Mouse (Mus musculus) neural tube, embryonic 14.5 days (tissue): Measurements from ENCODE around the gene Lpp. TPM values are rescaled to one million over a fixed set of nuclear protein-coding genes. Genes with fewer than 3 reads are reported as not detected.
A peak's percentile ranks its signal among the peaks of the same experiment; 100 is the strongest.

ENCODE experiments used
- ATAC-seq: fragments of 200-750 bp; cut with Nextera tagmentation; 2 replicates; pipeline ENCODE4 v1.8.0; 2017; ENCODE audit warnings: low read depth, mild to moderate bottlenecking, moderate TSS enrichment, moderate library complexity
- H3K27ac ChIP-seq: fragments of 300-500 bp; sonication (generic); 2 replicates; pipeline ENCODE4 v1.5.1; 2014; ENCODE audit warnings: low read depth, mild to moderate bottlenecking, control low read depth, low read length, moderate library complexity, mixed read lengths
- H3K27me3 ChIP-seq: fragments of 300-500 bp; sonication (generic); 2 replicates; pipeline ENCODE4 v1.6.1; 2014; ENCODE audit warnings: low read length; ENCODE audit not compliant: control insufficient read depth, insufficient read depth
- H3K36me3 ChIP-seq: fragments of 300-500 bp; sonication (generic); 2 replicates; pipeline ENCODE4 v1.6.1; 2014; ENCODE audit warnings: low read length, mixed read lengths; ENCODE audit not compliant: control insufficient read depth, insufficient read depth
- H3K4me1 ChIP-seq: fragments of 300-500 bp; sonication (generic); 2 replicates; pipeline ENCODE4 v1.6.1; 2014; ENCODE audit warnings: low read length; ENCODE audit not compliant: control insufficient read depth, insufficient read depth
- H3K4me2 ChIP-seq: fragments of 300-500 bp; sonication (generic); 2 replicates; pipeline ENCODE4 v1.6.1; 2014; ENCODE audit warnings: mild to moderate bottlenecking, low read depth, low read length, control low read depth
- H3K4me3 ChIP-seq: fragments of 300-500 bp; sonication (generic); 2 replicates; pipeline ENCODE4 v1.5.1; 2014; ENCODE audit warnings: low read depth, low read length, control low read depth, mixed read lengths
- H3K9ac ChIP-seq: fragments of 300-500 bp; sonication (generic); replicated peaks from 2 replicates; pipeline ENCODE4 v1.6.1; 2014; ENCODE audit warnings: low read depth, mild to moderate bottlenecking, control low read depth, low read length, mixed read lengths
- H3K9me3 ChIP-seq: fragments of 300-500 bp; sonication (generic); 2 replicates; pipeline ENCODE4 v1.6.1; 2016; ENCODE audit warnings: low read length; ENCODE audit not compliant: control insufficient read depth
- WGBS: fragments of 180-500 bp; shearing (Covaris S2); extraction: QIAGEN DNeasy Blood & Tissue Kit; methylation state at CpG from one replicate; pipeline ENCODE4 v1.1.7; 2014; 5-methylcytosine and 5-hydroxymethylcytosine counted together
- polyA plus RNA-seq: library from polyadenylated mRNA; unstranded; fragments of >200 nt; fragmentation: Nextera tagmentation; extraction: Ambion mirVana; gene quantifications from 2 replicates; pipeline ENCODE4 v1.2.1, GENCODE M21; 2014

Lpp gene
- polyA plus RNA-seq, 1 experiment from 2014 or later, result 7.0 TPM

DNA sequence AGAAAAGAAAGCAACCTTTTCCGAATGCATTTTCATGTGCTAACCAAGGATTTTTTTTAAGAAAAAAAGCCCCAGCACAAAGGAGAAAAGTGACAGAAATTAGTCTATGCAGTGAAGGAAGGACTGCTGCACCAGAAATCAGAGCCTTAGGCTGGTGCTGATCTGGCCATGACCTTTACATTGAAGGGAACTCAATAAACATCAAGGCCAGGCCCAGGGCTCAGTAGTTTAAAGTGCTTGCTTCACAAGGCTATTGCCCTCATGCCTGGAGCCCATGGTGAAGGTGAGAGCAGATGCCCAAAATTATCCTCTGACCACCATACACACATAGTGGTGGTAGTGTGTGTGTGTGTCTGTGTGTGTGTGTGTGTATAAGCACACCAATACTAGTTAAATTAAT lies 519.1 kb downstream of the Lpp start:
- H3K36me3 ChIP-seq, result no peaks in the 10 kb centered on the region
- ATAC-seq, result no peak
- no peak overlapping the region for H3K4me3 ChIP-seq
- no peaks in the 10 kb centered on the region for H3K4me1 ChIP-seq
- no peaks in the 10 kb centered on the region for H3K27me3 ChIP-seq
- no peaks in the 10 kb centered on the region for H3K9me3 ChIP-seq
- H3K4me2 ChIP-seq, result no peak overlapping the region
- H3K27ac ChIP-seq, result no peak overlapping the region
- H3K9ac ChIP-seq, result no peak overlapping the region
- 88% methylated on average over 1 of the region's 1 CpGs for WGBS

DNA sequence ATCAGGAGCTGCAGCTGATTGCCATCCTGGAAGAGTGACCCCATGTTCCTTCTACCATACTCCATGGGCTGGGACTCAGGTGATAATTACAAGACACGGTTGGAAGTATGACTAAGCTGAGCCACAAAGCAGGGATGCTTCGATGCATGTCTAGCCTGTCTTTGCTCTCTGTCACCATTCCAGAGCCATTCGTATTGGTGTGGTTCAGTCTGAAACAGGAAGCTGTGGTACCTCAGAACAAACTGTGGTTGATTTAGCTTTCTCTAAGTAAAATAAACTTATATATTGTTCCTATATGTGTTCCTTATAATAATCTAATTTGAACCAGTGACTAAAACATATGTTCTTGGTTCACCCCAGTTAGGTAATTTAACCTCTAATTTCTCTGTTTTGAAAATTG lies 519.7 kb downstream of the Lpp start:
- 86% methylated on average over 3 of the region's 3 CpGs for WGBS

DNA sequence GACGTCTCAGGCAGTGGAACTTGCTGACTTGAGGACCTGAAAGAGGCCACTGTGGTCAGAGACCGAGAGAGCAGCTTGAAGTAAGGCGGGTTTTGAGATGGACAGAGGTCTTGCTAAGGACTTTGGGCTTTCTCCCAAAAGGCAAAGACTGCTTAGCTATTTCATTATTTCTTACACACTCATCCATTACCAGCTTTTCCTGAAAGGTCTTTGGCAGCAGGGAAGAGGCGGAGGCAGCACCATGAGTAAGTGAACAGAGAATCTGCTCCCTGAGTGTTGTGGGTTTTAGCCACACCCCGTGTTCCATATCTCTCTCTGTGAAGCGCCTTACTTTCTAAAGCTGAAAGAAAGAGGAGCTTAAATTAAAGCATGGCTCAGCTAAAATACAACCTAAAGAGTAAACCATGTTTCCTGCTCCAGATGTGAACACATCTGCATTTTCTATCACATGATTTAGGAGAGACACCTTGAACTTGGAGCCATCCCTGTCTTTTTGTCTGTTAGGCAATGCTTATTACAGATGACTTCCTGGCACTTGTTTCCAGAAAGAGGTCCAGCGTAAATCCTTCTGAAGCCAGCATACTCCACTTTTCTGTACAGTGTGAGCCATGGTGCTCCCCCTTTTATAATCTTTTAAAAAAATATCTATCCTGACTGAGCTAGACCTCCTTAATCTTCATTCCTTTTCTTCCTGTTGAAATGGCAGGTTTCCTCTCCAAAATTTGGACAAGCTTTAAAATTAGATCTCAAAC lies 520.5 kb downstream of the Lpp start:
- no peak for ATAC-seq
- no peak overlapping the region for H3K9ac ChIP-seq
- no peak overlapping the region for H3K4me2 ChIP-seq
- H3K4me1 ChIP-seq, result no peaks in the 10 kb centered on the region; the same call in 1 of the 2 replicates
- WGBS, result 81% methylated on average over 7 of the region's 7 CpGs
- no peaks in the 10 kb centered on the region for H3K27me3 ChIP-seq
- H3K9me3 ChIP-seq, result no peaks in the 10 kb centered on the region
- H3K4me3 ChIP-seq, result no peak overlapping the region
- H3K36me3 ChIP-seq, result no peaks in the 10 kb centered on the region
- no peak overlapping the region for H3K27ac ChIP-seq

More for the DNA sequence above, 519.7 kb downstream of the Lpp start:
- Histone ChIP-seq H3K4me3 (no peak overlapping the region), H3K4me2 (no peak overlapping the region), H3K9ac (no peak overlapping the region), H3K9me3 (no peaks in the 10 kb centered on the region), H3K4me1 (no peaks in the 10 kb centered on the region), H3K27ac (no peak overlapping the region), H3K36me3 (no peaks in the 10 kb centered on the region), H3K27me3 (no peaks in the 10 kb centered on the region)
- no peak for ATAC-seq

DNA sequence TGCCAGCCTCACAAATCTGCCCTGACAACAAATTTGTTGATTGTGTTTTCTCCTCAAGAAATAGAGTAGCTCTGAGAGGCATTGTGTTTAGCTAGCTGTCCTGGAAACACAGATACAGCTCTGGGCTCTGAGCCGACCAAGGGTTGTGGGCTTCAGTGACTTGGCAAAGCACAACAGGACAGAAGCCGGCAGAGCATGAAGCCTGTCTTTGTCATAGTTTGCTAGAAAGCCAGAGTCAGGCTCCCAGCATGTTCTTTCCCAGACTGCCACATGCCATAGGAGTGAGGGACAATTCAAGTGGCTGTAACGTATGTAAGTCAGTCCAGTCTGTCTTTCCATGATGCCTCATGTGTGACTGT lies 521.1 kb downstream of the Lpp start:
- Histone ChIP-seq H3K4me2 (no peak overlapping the region), H3K36me3 (no peaks in the 10 kb centered on the region), H3K9me3 (no peaks in the 10 kb centered on the region), H3K4me3 (no peak overlapping the region), H3K4me1 (no peaks in the 10 kb centered on the region; the same call in 1 of the 2 replicates), H3K9ac (no peak overlapping the region), H3K27me3 (no peaks in the 10 kb centered on the region), H3K27ac (no peak overlapping the region)
- 46% methylated on average over 3 of the region's 3 CpGs for WGBS
- peak; percentile 80; the same call in 1 of the 2 replicates for ATAC-seq

DNA sequence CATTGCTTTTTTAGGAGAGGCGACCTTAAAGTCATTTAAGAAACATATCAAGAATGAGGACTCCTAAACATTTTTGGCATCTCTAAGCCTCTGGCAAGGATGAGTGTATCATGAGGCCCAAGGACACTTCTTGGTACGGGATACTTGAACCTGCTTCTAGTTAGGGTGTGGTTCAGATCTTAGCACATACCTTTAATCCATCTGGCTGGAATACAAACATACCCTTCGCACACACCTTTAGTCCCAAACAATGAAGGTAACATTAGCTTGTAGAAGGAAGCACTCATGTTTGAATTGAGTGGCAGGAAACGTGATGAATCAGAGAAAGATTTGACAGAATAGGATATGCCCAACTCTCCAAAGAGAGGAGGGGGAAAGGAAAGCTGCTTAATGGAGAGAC lies 522.2 kb downstream of the Lpp start:
- Histone ChIP-seq H3K4me2 (no peak overlapping the region), H3K27me3 (no peaks in the 10 kb centered on the region), H3K9ac (no peak overlapping the region), H3K9me3 (no peaks in the 10 kb centered on the region), H3K27ac (no peak overlapping the region), H3K4me3 (no peak overlapping the region), H3K36me3 (no peaks in the 10 kb centered on the region), H3K4me1 (no peaks in the 10 kb centered on the region; the same call in 1 of the 2 replicates)
- WGBS, result 95% methylated on average over 4 of the region's 4 CpGs
- ATAC-seq, result no peak

DNA sequence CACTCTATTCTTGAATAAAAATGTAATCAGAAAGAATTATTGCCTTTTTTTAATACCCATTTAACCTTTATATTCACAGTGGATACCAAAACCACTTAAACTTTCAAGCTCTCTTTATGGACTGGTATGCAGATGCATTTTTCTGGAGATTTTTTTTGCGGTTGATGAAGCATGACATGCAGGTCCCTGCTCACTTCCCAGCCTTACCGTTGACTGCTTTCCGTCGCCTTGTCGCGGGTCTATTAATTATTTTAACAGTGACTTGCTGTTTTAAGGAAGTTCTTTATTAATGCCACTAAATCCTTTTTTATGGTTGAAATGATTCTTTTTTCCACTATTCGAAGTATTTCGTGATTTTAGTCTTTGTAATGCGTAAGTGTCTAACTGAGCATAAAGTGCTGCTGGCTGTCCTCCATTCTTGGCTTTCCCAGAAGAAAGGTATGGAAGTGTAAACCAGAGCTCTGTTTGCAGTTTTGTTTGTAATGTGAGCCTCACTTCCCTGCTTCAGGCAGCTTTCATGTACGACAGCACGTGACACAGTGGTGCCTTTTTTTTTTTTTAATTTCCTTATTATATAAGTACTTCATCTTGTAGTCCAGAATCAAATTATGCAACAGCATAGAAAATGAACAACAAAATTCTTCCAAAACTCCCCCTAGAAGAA lies 526.2 kb downstream of the Lpp start:
- no peak overlapping the region for H3K27ac ChIP-seq
- ATAC-seq, result peak; percentile 61

DNA sequence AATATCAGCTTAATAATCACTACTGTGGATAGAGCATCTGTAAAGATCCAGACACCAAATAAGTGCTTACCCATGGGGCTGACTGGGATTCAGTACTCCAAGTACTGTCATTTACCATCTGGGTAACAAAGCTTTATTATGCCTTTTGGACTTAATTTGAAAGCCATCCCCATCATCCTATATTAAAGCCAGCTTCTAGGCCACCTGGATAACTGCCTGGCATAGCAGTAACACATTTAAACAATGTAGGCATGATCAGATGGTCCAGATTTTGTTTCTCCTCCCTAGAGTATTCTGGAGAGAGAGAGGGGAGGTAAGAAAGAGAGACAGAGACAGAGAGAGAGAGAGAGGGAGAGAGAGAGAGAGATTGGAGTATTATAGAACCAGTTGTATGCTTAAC lies 536.8 kb downstream of the Lpp start:
- peak; percentile 51 for ATAC-seq
- Histone ChIP-seq H3K4me2 (no peak overlapping the region), H3K9me3 (no peaks in the 10 kb centered on the region), H3K4me3 (no peak overlapping the region), H3K4me1 (no peaks in the 10 kb centered on the region), H3K27ac (no peak overlapping the region), H3K36me3 (no peaks in the 10 kb centered on the region), H3K27me3 (no peaks in the 10 kb centered on the region), H3K9ac (no peak overlapping the region)

More for the DNA sequence above, 526.2 kb downstream of the Lpp start:
- no peak overlapping the region for H3K4me2 ChIP-seq
- no peaks in the 10 kb centered on the region for H3K36me3 ChIP-seq
- no peaks in the 10 kb centered on the region for H3K9me3 ChIP-seq
- H3K4me1 ChIP-seq, result no peaks in the 10 kb centered on the region; the same call in 1 of the 2 replicates
- 36% methylated on average over 11 of the region's 11 CpGs for WGBS
- no peak overlapping the region for H3K9ac ChIP-seq
- H3K4me3 ChIP-seq, result no peak overlapping the region
- H3K27me3 ChIP-seq, result no peaks in the 10 kb centered on the region

DNA sequence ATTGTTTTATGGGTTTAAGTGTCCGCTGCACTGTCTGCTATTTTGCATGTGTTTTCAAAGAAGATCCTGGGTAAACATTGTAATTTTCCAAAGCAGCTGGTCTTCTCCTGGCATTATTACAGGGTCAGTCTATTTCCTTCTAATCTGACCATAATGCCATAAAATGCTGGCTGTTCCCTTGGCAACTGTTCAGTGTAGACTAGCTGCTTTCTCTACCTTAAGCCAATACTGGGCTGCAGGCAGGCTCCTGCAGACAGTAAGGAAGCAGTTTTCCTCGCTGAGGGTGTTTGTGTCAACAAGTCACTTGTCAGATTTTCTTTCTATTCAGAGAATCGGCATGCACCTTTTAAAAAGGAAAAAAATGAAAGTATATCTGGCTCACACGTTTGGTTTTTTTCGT lies 537.3 kb downstream of the Lpp start:
- Histone ChIP-seq H3K36me3 (no peaks in the 10 kb centered on the region), H3K4me2 (no peak overlapping the region), H3K4me3 (no peak overlapping the region), H3K27me3 (no peaks in the 10 kb centered on the region), H3K4me1 (no peaks in the 10 kb centered on the region), H3K27ac (no peak overlapping the region), H3K9me3 (no peaks in the 10 kb centered on the region), H3K9ac (no peak overlapping the region)
- 59% methylated on average over 5 of the region's 5 CpGs for WGBS
- no peak for ATAC-seq

DNA sequence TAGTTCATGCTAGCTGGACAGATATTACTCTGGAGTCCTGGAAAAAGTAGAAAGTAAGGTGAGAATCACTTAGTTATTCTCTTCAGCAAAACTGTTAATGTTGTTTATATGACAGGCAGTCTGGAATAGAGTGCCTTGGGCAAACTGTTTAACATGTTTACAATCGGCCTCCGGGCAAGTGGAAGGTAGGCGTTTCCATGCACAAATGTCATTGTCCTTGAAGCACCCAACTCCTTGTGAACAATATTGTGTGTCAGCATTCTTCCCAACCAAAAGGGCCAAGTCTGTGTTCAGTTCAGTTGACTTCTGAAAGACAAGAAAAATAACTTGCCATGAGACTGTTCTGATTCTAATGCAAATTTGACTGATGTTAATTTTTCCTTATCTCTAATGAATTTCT lies 539.5 kb downstream of the Lpp start:
- H3K27ac ChIP-seq, result no peak overlapping the region
- H3K9ac ChIP-seq, result no peak overlapping the region
- ATAC-seq, result no peak
- 64% methylated on average over 3 of the region's 3 CpGs for WGBS
- no peaks in the 10 kb centered on the region for H3K9me3 ChIP-seq
- H3K27me3 ChIP-seq, result no peaks in the 10 kb centered on the region
- H3K4me1 ChIP-seq, result no peaks in the 10 kb centered on the region
- no peak overlapping the region for H3K4me2 ChIP-seq
- no peaks in the 10 kb centered on the region for H3K36me3 ChIP-seq
- H3K4me3 ChIP-seq, result no peak overlapping the region
